Mouse (Mus musculus): ENCODE measurements around the gene Ints5. TPM values are rescaled to one million over a fixed set of nuclear protein-coding genes. Genes with fewer than 3 reads are reported as not detected.

The Ints5 gene
- 10 to 100 TPM; 35.8 to 44.9 TPM for polyA plus RNA-seq (2017; shearing (Covaris generic))

GRCm38 (mm10) chr19:8892829-8893766 lies at the start of gene Ints5:
Gene Ints5, plus strand, starts transcription at chr19:8893005.

GRCm38 (mm10) chr19:8850402-8850901 lies 42.4 kb upstream of the Ints5 start, which contains the start of gene Lrrn4cl:
Gene Lrrn4cl, plus strand, starts transcription at chr19:8850768.

GRCm38 (mm10) chr19:8871267-8872186 lies 21.3 kb upstream of the Ints5 start, which contains the start of gene Ubxn1:
Gene Ubxn1, plus strand, starts transcription at chr19:8871496.

GRCm38 (mm10) chr19:8880311-8881033 lies 12.3 kb upstream of the Ints5 start, which contains the start of gene Uqcc3:
Gene Uqcc3, minus strand, starts transcription at chr19:8880923.

GRCm38 (mm10) chr19:8883616-8884015 lies 9.2 kb upstream of the Ints5 start, which contains the start of the genes Lbhd1 and Gm49403:
Gene Lbhd1, plus strand, starts transcription at chr19:8883732.
Gene Gm49403, plus strand, starts transcription at chr19:8883930.

GRCm38 (mm10) chr19:8888511-8889385 lies 4.1 kb upstream of the Ints5 start, which contains the start of the genes 1810009A15Rik and Gm49416:
Gene 1810009A15Rik, plus strand, starts transcription at chr19:8888853.
Gene Gm49416, plus strand, starts transcription at chr19:8888926.

GRCm38 (mm10) chr19:8897865-8898495 lies 5.2 kb downstream of the Ints5 start, which contains the start of gene Ganab:
Gene Ganab, plus strand, starts transcription at chr19:8898071.

GRCm38 (mm10) chr19:8920073-8920736 lies 27.4 kb downstream of the Ints5 start, which contains the start of gene B3gat3:
Gene B3gat3, plus strand, starts transcription at chr19:8920374.

GRCm38 (mm10) chr19:8929224-8930088 lies 36.7 kb downstream of the Ints5 start, which contains the start of the genes Rom1 and Eml3:
Gene Rom1, minus strand, starts transcription at chr19:8929356.
Gene Eml3, plus strand, starts transcription at chr19:8929552.

GRCm38 (mm10) chr19:8941515-8942217 lies 48.9 kb downstream of the Ints5 start, which contains the start of gene Mta2:
Gene Mta2, plus strand, starts transcription at chr19:8941875.

Other genes starting within 250 kb of the Ints5 start
- gene Chrm1, start 229.2 kb upstream of the Ints5 start, polyA plus RNA-seq (2017; shearing (Covaris generic)) = under 1 TPM; 0.07 to 0.15 TPM
- gene Slc3a2, start 169.6 kb upstream of the Ints5 start, polyA plus RNA-seq (2017; shearing (Covaris generic)) = 100 to 1,000 TPM; 155 to 158 TPM
- 10 to 100 TPM; 67.5 to 85.9 TPM for gene Wdr74, start 157.2 kb upstream of the Ints5 start, polyA plus RNA-seq (2017; shearing (Covaris generic))
- gene 1700092M07Rik, start 152.3 kb upstream of the Ints5 start, polyA plus RNA-seq (2017; shearing (Covaris generic)) = under 1 TPM in 1 of 2 experiments, not detected in 1; 0.60 TPM
- 100 to 1,000 TPM; 143 to 155 TPM for gene Stx5a, start 151.6 kb upstream of the Ints5 start, polyA plus RNA-seq (2017; shearing (Covaris generic))
- 100 to 1,000 TPM; 255 to 317 TPM for gene Nxf1, start 135.9 kb upstream of the Ints5 start, polyA plus RNA-seq (2017; shearing (Covaris generic))
- gene Tmem223, start 122.0 kb upstream of the Ints5 start, polyA plus RNA-seq (2017; shearing (Covaris generic)) = 10 to 100 TPM; 88.2 to 88.6 TPM
- gene Tmem179b, start 118.5 kb upstream of the Ints5 start, polyA plus RNA-seq (2017; shearing (Covaris generic)) = 100 to 1,000 TPM; 159 to 171 TPM
- gene Taf6l, start 106.6 kb upstream of the Ints5 start, polyA plus RNA-seq (2017; shearing (Covaris generic)) = 10 to 100 TPM; 13.3 to 16.6 TPM
- gene Polr2g, start 94.4 kb upstream of the Ints5 start, polyA plus RNA-seq (2017; shearing (Covaris generic)) = 100 to 1,000 TPM; 140 to 144 TPM
- gene Zbtb3, start 90.5 kb upstream of the Ints5 start, polyA plus RNA-seq (2017; shearing (Covaris generic)) = 1 to 10 TPM; 2.7 to 4.7 TPM
- 10 to 100 TPM; 41.8 to 55.6 TPM for gene Ttc9c, start 73.7 kb upstream of the Ints5 start, polyA plus RNA-seq (2017; shearing (Covaris generic))
- 10 to 100 TPM in 1 of 2 experiments, 1 to 10 TPM in 1; 8.6 to 15.5 TPM for gene Hnrnpul2, start 73.0 kb upstream of the Ints5 start, polyA plus RNA-seq (2017; shearing (Covaris generic))
- gene AC129217.1, start 63.2 kb upstream of the Ints5 start, polyA plus RNA-seq (2017; shearing (Covaris generic)) = not detected
- gene Bscl2, start 55.5 kb upstream of the Ints5 start, polyA plus RNA-seq (2017; shearing (Covaris generic)) = 10 to 100 TPM; 87.2 to 89.9 TPM
- under 1 TPM; 0.29 to 0.80 TPM for gene Gng3, start 53.8 kb upstream of the Ints5 start, polyA plus RNA-seq (2017; shearing (Covaris generic))
- 1 to 10 TPM in 1 of 2 experiments, not detected in 1; 1.2 TPM for gene Lrrn4cl, start 42.2 kb upstream of the Ints5 start, polyA plus RNA-seq (2017; shearing (Covaris generic))
- gene Ubxn1, start 21.5 kb upstream of the Ints5 start, polyA plus RNA-seq (2017; shearing (Covaris generic)) = 100 to 1,000 TPM; 145 to 156 TPM
- gene Uqcc3, start 12.1 kb upstream of the Ints5 start, polyA plus RNA-seq (2017; shearing (Covaris generic)) = 10 to 100 TPM; 71.1 to 77.2 TPM
- 100 to 1,000 TPM in 1 of 2 experiments, 10 to 100 TPM in 1; 99.3 to 105 TPM for gene Lbhd1, start 9.3 kb upstream of the Ints5 start, polyA plus RNA-seq (2017; shearing (Covaris generic))
- not detected for gene Gm49403, start 9.1 kb upstream of the Ints5 start, polyA plus RNA-seq (2017; shearing (Covaris generic))
- gene 1810009A15Rik, start 4.2 kb upstream of the Ints5 start, polyA plus RNA-seq (2017; shearing (Covaris generic)) = 10 to 100 TPM; 39.7 to 55.4 TPM
- not detected for gene Gm49416, start 4.1 kb upstream of the Ints5 start, polyA plus RNA-seq (2017; shearing (Covaris generic))
- 100 to 1,000 TPM; 108 to 118 TPM for gene Ganab, start 5.1 kb downstream of the Ints5 start, polyA plus RNA-seq (2017; shearing (Covaris generic))
- 10 to 100 TPM; 52.1 to 63.5 TPM for gene B3gat3, start 27.4 kb downstream of the Ints5 start, polyA plus RNA-seq (2017; shearing (Covaris generic))
- gene Rom1, start 36.4 kb downstream of the Ints5 start, polyA plus RNA-seq (2017; shearing (Covaris generic)) = 10 to 100 TPM; 10.2 to 16.3 TPM
- 100 to 1,000 TPM in 1 of 2 experiments, 10 to 100 TPM in 1; 77.4 to 100 TPM for gene Eml3, start 36.5 kb downstream of the Ints5 start, polyA plus RNA-seq (2017; shearing (Covaris generic))
- 100 to 1,000 TPM; 231 to 276 TPM for gene Mta2, start 48.9 kb downstream of the Ints5 start, polyA plus RNA-seq (2017; shearing (Covaris generic))
- gene Tut1, start 60.8 kb downstream of the Ints5 start, polyA plus RNA-seq (2017; shearing (Covaris generic)) = 10 to 100 TPM; 37.6 to 40.5 TPM
- 100 to 1,000 TPM; 264 to 300 TPM for gene Eef1g, start 74.0 kb downstream of the Ints5 start, polyA plus RNA-seq (2017; shearing (Covaris generic))
- 10 to 100 TPM; 58.4 to 93.3 TPM for gene Ahnak, start 96.3 kb downstream of the Ints5 start, polyA plus RNA-seq (2017; shearing (Covaris generic))
- not detected for gene Scgb1a1, start 195.0 kb downstream of the Ints5 start, polyA plus RNA-seq (2017; shearing (Covaris generic))
- gene Asrgl1, start 242.6 kb downstream of the Ints5 start, polyA plus RNA-seq (2017; shearing (Covaris generic)) = 10 to 100 TPM; 16.5 to 25.7 TPM